Mouse (Mus musculus): ENCODE data around the gene Abi1.
"Not testable (repeated sequence)": the region's sequence is repeated elsewhere in the genome, so short reads cannot be mapped to it uniquely, and the experiment has no call there.

Abi1 gene

DNA sequence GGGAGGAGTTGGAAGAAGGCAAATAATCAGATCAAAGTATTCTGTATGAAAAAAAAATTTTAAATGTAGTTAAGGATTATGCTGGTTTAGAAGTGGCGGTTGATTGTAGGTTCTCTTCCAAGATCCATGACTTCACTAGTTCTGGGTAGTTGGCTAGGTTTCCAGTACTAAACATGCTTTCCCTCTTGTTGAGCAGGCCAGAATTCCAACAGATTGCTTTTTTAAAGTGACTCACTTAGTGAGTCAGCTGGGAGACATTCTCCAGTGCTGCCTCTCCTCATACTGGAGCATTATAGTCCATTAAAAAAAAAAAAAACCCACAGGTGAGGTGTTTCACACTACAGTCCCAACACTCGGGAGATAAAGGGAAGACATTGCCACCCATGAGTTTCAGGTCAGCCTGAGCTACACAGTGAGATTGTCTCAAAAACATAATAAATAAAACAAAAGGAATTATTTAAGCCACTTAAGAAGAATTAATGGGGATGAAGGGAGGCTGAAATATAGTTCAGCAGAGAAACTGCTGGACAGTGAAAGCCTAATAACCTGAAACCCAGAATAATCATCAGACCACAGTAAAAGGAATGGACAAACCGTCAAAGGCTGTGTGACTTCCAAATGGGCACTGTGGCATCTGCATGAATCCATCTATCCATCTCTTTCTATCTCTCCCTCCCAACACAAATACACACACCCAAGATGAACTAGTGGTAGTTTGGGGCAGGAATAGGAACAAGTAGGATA is 5.2 kb downstream of the Abi1 start:
- CTCF ChIA-PET = no interaction called here

DNA sequence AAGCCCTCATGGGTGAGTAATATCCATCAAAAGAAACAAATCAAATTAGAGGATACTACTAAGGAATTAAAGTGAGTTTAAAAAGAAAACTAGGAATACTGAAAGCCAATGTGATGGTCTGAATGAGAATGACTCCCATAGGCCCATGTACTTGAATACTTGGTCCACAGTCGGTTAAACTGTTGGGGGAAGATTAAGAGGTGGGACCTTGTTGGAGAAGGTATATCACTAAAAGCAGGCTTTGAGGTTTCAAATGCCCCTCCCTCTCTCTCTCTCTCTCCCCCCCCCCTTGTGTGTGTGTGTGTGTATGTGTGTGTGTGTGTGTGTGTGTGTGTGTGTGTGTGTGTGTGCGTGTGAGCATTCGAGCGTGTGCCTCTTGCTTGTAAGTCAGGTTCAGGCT is 9.4 kb downstream of the Abi1 start:
- CTCF ChIA-PET = interaction anchor here (0.6 kb wide), 2 partner anchors 12 to 25 kb away, joined by 3 read pairs; no protein-coding TSS in a partner anchor

DNA sequence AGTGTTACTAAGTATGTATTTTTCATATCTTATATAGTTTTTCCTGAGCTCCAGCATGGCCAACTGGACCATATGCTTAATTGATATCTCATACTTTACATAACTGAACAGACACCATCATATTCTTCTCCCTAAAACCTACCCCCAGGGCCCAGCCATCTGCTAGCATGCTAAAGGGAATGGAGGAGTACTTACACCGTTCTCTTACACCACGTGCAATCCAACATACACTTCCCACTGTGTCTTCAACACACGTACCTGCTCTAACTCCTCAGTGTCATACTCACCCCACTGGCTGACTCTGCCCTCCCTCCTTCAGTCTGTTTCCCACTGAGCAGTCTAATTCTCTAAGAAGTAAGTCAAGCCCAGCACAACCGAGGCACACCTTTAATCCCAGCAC is 11.2 kb downstream of the Abi1 start:
- CTCF ChIA-PET = interaction anchor here (0.8 kb wide), 1 partner anchor 67 kb away, joined by 4 read pairs; no protein-coding TSS in a partner anchor

DNA sequence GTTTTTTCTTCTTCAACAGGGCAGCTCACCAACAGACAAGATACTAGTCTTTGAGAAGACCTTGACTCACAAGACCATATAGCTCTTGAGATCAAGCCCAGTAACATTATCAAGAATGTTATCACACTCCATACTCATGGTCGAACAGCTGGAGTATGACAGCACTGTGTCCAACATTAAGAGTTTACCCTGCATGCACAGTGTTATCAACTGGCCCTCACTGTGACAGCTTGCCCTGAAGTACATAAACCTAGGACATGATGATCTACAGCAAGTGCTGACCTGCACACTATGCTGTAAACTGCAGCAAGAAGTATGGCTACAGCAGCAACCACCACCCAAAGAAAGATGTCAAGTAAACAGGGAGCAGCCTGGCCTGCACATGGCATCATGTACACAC is 13.7 kb downstream of the Abi1 start:
- CTCF ChIA-PET = no interaction called here

DNA sequence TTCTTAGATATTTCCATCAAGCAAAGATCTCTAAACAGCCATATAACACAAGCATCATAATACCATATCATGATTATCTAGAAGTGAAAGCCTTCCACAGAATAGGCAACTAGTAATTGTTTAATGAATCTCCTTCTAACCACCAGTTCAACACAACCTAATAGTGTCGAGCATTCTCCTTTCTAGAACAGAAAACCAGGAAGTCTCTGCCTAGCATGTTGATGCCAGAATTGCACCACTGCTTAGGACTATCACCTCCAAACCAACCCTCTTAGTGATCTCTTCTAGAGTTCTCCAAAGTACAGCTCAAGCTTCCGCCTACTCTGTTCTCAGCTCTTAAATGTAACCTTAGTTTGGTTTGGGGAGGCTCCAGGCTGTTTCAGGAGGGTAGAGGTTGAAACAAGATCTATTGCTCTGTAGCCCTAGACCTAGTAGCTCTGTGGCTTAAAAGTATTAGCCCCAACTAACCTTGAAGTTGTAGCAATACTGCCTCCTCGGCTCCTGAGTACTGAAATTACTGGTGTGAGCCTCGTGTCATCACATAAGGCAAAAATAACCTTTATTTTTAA is 16.2 kb downstream of the Abi1 start:
- CTCF ChIA-PET = no interaction called here

DNA sequence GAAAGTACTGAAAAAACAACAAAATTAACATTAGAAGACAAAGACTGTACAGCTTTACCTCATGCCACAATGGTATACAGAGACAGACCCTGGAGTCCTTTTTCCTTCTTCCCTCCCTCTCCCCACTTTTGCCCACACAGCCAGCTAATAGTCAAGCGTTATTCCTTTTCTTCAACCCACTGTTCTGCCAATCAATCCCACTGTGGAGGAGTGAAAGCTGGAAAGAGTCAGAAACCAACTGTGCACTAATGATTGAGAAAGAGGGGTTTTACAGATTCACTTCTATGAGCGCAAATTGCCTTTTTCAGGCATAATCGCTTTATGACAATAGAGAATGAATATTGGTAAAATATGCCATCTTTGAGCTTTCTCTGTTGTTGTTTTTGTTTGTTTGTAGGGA is 17.0 kb downstream of the Abi1 start:
- CTCF ChIA-PET = no interaction called here

DNA sequence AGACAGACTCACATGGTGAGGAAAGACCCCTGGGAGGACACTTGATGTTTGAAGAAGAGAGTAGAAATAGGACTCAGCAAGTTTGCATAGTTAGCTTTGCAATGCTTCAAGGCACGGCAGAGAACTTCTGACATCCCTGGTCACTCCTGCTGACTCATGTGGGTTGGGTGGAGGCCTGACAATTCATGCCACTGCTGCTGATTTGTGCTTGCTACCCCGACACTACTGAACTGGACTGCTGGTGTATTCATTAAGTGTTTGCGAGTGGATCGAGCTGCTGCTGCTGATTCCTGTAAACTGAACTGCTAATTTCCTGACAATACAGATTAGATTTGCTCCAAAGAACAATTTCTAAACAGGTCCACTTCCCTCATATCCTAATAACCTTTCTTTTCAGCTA is 18.3 kb downstream of the Abi1 start:
- CTCF ChIA-PET = no interaction called here

DNA sequence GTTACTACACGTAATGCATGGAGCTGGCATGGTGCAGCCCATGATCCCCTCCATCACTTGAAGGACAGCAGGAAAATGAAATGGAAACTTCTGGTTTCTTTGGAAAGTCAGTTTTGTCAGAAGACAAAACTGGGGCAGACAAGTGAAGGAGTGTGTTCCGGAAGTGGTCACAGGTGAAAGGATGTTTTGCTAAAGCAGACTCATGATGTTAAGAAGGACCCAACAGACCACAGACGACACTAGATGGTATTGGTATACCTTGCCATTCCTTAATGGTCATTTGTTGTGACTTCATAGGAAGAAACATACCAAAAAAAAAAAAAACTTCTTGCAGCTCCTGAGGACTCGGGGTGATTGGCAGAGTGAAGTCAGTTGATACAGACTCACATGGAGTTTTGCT is 18.7 kb downstream of the Abi1 start:
- CTCF ChIA-PET = no interaction called here

DNA sequence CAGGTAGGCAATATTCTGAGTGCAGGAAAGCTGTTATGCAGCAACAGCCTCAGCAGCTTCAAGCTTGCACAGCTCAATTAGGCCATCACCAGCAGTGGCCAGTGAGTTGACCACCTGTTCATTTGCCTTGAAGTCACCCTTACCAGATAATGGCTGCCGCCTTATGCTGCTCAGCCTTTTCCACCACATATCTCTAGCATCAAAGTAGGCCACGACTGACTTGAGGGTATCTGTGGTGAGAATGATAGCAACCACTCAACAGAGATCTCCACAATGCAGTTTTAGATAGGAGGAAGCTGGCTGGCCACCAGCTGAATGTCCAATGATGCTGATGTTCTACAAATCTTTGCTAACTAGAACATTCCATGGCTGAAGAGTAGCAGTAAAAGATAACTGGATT is 20.9 kb downstream of the Abi1 start:
- CTCF ChIA-PET = interaction anchor here (0.6 kb wide), 1 partner anchor 11 kb away, joined by 3 read pairs; no protein-coding TSS in a partner anchor

DNA sequence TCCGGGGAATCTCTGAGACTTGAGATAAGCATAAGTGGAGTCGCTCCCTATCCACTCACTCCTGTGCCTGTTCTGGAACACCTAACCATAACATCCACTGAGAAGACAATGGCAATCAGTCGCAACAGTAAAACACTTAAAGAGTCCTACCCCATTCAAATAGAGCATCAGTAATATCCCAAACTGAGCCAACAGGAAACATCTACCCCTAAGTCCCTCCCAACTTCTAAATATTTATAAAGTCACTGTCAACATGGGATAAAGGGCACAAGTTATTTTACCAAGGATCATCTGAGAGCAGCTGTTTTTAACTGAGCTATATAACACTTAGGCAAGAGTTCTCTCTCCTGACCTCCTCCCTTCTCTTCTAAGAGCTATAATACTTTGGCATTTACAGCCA is 23.9 kb downstream of the Abi1 start:
- CTCF ChIA-PET = interaction anchor here (1.1 kb wide), 1 partner anchor 37 kb away, joined by 3 read pairs; no protein-coding TSS in a partner anchor

DNA sequence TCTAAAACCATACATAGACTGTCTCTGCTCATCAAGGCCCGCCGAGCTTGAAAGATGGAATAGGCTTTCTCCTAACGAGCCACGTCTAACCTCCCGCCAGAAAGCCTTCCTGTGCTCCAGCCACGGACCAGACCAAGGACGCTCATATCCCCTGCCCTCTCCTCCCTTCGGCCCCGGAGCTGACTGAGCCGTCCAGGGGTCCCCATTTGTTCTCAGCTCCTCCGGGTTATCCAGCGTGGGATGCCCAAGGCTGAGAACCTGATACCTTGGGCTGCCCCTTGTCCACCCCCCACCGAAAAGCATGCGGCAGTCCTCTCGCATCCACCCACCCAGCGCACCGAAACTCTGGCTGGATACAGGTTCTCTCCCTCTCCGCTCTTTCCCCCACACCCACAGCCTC is 24.7 kb downstream of the Abi1 start:
- CTCF ChIA-PET = interaction anchor here (1.1 kb wide), 1 partner anchor 36 kb away, joined by 3 read pairs; no protein-coding TSS in a partner anchor

DNA sequence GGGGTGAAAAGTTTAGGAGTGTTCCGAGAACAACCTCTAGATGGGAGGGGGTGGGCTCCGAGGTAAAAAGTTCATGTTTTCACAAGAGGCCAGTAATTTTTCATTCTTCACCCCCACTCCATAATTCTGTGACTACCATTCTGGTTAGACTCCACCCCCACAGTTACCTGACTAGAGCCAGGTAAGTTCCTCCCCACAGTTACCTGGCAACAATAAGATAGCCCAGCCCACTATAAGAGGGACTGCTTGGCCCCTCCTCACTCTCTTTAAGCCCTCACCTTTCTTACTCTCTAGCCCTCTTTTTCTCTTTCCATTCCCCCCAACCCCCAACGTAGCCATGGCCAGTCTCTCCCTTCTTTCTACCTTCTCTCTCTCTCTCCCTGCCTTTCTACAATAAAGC is 25.1 kb downstream of the Abi1 start:
- CTCF ChIA-PET = not testable (repeated sequence)

DNA sequence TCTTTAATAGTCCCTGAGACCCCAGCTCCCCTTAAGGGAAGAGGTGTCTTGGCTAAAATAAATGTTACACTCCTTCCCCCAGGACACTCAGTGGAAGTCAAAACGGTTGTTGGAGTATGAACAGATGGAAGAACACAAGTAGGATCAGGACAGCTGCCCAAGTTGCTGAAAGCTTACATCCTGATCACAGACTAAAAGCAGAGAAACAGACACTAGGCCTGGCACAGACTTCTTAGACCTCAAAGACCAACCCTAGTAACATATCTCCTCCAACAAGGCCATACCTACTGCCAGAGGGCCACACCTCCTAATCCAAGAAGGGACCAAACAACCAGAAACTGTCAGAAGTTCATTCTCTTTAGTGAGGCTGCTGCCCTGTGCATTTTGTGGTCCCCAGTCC is 31.8 kb downstream of the Abi1 start:
- CTCF ChIA-PET = no interaction called here

DNA sequence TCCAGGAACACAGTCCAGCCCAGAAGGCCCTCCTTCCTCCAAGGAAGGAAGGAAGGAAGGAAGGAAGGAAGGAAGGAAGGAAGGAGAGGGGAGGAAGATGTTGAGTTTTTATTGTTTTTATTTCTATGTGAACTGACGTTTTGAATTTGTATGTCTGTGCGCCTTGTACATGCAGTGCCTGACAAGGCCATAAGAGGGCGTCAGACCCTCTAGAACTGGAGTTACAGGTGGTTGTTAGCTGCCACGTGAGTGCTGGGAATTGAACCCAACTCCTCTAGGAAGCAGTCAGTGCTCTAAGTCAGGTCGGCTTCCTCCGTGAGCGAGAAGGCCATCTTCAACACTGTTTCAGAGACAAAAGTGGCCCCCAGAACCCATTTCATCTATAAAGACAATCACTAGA is 32.5 kb downstream of the Abi1 start:
- CTCF ChIA-PET = interaction anchor here (0.7 kb wide), 1 partner anchor 60 kb away, joined by 4 read pairs; no protein-coding TSS in a partner anchor

DNA sequence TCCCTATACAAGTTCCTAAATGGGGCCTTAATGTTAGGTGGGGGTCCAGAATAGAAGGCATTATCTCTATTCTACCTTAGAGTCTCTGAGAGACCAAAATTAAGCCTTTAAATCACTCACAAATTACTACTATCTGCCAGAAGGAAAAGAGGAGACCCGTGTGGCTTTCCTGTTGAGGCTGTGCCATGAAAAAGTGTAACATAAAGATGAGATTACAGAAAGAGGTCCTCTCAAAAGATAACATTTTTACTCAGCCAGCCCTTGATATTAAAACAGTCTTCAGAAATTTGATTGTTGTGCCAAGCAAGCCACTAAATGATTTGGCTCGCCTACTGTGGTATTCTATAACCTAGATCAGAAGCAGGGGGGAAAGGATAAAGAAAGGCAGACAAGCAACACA is 32.9 kb downstream of the Abi1 start:
- CTCF ChIA-PET = interaction anchor here (0.6 kb wide), 2 partner anchors 13 to 91 kb away, joined by 3 read pairs; no protein-coding TSS in a partner anchor

DNA sequence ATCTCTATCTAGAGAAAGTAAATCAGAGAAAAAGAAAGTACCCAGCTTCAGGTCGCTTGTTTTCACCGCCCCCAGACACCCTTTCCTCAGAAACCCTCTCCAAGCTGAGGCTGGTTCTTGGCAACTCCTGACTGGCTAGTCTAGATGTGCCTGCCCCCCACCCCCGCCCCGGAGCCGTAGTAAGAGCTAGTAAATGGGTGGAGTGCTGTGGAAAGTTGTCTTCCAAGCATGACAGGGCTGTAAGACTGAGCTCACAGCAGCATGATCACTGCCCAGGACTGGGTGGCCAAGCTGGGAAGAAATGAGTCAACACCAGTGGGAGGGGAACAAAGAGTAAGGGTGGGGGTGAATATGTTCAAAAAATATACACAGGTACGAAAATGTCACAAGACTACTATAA is 33.8 kb downstream of the Abi1 start:
- CTCF ChIA-PET = no interaction called here

DNA sequence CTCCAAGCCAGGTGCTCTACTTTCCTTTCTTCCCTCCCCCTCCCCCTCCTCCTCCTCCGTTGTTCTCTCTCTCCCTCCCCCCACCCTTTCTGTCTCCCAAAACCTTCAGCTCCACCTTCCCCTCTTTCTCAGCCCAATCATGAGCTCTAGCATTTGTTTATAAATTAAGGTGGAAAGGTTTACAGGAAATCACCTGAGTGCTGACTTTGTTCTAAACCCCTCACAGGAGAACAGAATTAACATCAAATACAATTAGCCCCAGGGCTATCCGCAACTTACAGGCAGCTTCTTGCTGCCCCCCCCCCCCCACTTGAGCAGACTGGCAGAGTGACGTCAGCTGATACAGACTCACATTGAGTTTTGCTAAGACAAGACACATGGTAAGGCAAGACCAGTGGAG is 37.4 kb downstream of the Abi1 start:
- CTCF ChIA-PET = no interaction called here

DNA sequence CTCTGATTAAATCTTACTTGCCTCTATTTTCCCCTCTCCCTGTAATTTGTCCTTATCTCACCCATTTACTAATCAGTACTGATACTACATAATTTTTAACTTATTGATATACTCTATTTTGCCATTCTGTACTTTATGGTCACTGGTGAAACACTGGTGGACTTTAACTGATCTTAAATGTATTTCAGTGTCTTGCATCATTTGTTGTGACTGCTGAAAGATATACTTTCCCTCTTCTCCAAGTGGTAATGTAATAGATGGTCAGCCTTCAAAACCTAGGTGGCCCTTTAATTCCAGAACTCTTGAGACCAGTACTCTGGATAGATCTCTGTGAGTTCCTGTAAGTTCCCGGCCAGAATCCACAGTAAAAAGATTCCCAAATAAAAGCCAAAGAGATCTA is 40.4 kb downstream of the Abi1 start:
- CTCF ChIA-PET = no interaction called here

DNA sequence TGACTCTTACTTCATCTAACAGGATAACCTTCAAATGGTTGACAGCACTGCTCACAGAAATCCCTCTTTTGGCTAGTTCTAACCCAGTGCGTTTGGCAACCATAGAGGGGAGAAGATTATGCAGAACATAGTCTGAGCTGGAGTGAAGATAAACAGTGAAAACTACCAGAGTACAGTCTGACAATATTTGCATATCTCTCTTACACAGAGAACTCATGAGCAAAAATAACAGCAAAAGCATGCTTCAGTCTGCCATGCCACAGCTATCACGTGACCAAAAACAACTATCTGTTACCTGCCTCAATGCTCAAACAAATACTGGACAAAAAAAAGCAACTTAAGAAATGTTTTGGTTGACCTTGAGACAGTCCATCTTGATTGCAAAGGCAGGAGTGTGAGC is 41.2 kb downstream of the Abi1 start:
- CTCF ChIA-PET = no interaction called here

DNA sequence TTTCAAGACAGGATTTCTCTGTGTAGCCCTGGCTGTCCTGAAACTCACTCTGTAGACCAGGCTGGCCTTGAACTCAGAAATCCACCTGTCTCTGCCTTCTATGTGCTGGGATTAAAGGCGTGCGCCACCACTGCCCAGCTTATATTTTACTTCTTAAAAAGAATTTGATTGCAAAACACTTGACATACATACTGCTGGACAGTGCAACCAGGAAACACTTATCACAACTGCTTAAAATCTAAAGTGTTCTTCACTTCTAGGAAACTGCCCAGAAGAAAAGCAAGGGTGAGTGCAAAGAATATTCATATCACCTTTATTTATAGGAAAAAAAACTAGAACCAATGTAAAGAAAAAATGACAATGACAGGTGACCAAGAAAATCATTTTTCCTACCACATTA is 42.0 kb downstream of the Abi1 start:
- CTCF ChIA-PET = no interaction called here

DNA sequence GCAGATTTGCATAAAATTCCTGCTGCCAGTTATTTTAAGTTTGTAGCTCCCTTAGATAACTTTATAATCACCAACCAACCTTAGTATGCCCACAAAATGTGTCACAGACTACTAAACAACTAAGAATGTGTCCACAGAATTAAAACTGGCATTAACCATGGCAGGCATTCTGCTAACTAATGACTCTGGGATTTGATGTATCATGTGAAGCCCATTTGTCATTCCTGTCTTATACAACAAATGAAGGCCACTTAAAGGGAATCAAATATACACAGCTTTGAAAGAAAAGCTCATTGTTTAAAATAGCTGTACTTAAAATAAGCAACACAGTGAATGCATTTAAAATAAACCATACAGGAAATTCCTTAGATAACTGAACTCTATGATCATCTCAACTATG is 44.0 kb downstream of the Abi1 start:
- CTCF ChIA-PET = interaction anchor here (0.7 kb wide), 1 partner anchor 23 kb away, joined by 11 read pairs; no protein-coding TSS in a partner anchor

DNA sequence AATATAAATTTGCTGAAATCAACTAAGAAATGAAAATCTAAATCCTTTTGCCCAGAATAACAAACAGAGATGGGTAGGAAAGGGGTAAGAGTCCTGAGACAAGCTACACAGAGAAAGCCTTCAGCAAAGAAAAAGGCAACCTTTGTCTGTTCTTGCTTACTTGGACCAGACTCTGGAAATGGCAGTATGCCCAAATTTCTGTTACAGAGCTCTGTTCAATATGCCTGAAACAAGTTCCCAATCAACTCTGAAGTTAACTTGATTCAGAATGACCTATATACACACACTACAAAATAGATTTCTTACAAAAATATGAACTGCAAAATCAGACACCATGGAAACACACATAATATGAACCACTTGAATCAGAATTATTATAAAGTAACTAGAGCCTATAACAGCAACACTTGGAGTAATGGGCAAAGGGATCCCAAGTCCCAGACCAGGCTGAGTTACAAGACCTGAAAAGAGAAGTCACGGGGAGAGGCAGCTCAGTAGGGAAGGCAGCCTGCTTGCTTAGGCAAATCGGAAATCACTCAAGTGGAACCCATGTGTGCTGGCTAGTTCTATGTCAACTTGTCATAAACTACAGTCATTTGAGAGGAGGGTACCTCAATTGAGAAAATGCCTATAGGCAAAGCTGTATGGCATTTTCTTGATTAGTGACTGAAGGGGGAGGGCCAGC is 53.9 kb downstream of the Abi1 start:
- CTCF ChIA-PET = interaction anchor here (0.5 to 1.0 kb wide), 2 partner anchors 13 to 84 kb away, joined by 3 read pairs; no protein-coding TSS in a partner anchor

All from spleen, embryonic (tissue).